Mouse (Mus musculus): ENCODE results near the gene Snrpf.

Snrpf gene

DNA sequence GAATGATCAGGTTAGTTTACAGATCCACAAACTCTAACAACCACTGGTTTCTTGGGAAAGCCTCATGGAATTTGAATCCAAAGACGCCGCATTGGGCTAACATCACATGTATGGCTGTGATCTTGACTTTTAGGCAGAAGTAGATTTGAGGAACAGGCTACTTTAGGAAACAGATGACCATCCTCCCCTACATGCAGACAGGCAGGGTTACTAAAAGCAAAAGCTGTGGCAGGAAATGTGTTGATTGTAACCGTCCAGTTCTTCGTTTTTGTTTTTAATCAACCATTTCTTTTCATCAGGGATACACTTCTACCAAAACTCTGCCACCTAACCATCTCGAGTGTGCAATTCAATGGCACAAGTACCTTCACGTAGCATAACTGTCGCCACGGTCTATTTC is 13.5 kb downstream of the Snrpf start:
- in situ Hi-C loops (cut with MboI, MseI): no loop called here

DNA sequence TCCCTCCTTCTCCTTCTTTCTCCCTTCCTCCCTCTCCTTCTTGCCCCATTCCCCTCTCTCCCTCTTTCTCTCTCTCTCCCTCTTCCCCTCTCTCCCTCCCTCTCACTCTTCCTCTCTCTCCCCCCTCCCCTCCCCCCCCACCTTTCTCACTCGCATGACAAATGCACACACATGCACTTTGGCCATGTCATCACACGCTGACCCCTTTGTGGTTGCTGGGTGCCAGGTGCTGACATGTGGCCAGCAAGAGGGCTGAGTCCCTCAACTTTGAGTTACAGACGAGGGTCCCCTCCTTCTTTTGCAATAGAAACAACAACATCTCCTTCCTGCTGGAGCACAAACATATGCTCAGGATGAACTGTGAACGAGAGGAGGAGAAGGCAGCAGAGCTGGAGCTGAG is 14.5 kb downstream of the Snrpf start:
- in situ Hi-C loops (cut with MboI, MseI): loop anchor here (25.0 kb wide), 1 partner anchor 838 kb away; no protein-coding TSS in a partner anchor

DNA sequence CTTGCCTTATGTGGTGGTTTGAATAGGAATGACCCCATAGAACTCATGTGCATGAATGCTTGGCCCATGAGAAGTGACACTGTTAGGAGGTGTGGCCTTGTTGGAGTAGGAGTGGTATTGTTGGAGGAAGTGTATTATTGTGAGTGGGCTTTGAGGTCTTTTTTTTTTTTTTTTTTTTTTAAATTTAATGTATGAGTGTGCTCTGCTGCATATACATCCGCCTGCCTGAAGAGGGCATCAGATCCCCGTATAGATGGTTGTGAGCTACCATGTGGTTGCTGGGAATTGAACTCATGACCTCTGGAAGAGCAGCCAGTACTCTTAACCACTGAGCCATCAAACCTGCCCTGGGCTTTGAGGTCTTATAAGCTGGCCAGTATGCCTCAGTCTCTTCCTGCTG is 17.3 kb downstream of the Snrpf start:
- in situ Hi-C loops (cut with MboI, MseI): loop anchor here (25.0 kb wide), 1 partner anchor 835 kb away; no protein-coding TSS in a partner anchor

DNA sequence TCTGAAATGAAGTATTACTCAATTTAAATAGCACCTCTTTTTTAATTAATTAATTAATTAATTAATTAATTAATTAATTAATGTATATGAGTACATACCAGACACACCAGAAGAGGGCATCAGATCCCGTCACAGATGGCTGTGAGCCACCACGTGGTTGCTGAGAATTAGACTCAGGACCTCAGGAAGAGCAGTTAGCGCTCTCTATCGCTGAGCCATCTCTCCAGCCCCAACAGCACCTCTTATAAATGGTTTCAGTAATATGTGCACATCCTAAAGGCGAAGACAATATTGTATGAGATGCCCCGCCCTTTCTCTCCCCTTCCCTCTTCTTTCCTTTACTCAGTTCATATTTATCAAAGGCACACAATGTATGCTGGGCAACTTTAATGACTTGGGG is 20.8 kb downstream of the Snrpf start:
- in situ Hi-C loops (cut with MboI, MseI): loop anchor here (10.0 to 25.0 kb wide), 2 partner anchors 284 to 831 kb away; no protein-coding TSS in a partner anchor

DNA sequence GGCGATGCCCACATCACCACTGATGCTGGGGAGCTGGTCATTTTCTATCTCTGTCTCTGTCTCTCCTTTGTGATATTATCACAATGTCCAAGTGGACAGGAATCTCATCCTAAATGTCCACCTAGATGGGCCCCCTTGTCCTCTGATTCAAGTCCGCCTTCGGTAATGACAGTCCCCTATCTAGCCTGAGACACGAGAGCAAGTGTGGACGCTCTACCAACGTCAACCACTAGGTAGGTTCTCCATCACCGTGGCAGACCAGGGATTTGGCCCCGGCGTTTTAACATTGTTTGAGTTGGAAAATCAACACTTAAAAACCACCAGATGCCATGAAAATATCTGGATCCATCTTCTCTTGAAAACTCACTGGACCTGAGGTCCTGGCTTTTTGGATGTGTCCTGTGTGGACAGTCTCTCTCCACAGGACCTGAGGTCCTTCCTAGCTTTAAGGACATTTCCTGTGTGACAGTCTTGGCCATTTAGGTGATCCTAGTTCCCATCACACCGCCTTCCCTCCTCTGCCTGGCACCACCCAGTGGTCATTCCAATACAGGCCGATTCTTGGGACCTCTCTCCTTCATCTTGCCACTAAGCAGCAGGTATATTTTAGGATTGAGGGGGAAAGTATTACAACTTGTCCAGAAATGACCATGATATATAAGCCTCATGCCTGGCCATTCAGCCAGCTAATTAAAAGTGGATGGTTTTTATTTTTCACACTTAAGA is 21.5 kb downstream of the Snrpf start:
- in situ Hi-C loops (cut with MboI, MseI): loop anchor here (10.0 to 25.0 kb wide), 2 partner anchors 283 to 831 kb away; no protein-coding TSS in a partner anchor

DNA sequence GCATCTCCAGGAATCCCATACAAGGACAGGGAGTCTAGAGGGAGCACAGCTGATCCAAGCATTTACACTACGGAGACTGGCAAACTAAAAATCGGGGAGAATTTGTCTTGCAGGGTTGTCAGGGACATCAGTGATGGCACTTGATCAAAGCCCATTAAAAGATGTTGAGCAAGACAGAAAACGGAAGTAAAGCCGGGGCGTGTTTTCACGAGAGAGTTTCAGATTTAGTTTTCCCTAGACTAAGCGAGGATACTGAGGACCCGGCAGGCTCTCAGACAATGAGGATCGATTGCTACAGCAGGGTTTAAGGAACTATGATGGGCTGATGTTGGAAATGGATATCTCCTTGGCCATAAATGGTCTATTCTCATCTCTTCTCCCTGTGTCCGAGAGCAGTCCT is 22.4 kb downstream of the Snrpf start:
- in situ Hi-C loops (cut with MboI, MseI): loop anchor here (10.0 to 25.0 kb wide), 2 partner anchors 282 to 830 kb away; no protein-coding TSS in a partner anchor

DNA sequence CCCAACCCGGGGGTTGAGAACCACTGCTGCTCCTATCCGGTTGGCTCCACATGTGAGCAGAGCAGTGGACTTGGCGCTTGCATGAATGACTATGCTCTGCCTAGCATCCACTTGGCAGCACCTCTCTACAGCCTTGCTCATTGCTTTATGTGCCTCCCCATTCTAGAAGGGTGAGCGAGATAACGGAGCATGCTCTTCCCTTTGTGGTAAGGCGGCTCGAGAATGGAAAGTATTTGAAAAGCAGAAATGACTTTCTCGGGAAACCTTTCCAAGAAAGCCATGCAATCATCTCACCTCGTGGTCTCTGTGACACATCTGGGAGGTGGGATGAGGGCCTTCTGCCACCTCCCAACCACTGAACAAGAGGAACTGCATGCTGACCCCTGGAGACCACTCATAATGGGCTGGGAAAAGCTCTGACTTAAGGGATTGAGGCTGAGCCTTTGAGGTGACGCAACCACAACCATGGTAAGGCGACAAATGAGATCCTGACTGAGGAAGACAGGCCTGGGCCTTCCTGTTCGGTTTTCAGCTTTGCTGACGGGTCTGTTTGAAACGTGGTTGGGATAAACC is 24.9 kb downstream of the Snrpf start:
- in situ Hi-C loops (cut with MboI, MseI): loop anchor here (10.0 to 25.0 kb wide), 2 partner anchors 280 to 827 kb away; no protein-coding TSS in a partner anchor

DNA sequence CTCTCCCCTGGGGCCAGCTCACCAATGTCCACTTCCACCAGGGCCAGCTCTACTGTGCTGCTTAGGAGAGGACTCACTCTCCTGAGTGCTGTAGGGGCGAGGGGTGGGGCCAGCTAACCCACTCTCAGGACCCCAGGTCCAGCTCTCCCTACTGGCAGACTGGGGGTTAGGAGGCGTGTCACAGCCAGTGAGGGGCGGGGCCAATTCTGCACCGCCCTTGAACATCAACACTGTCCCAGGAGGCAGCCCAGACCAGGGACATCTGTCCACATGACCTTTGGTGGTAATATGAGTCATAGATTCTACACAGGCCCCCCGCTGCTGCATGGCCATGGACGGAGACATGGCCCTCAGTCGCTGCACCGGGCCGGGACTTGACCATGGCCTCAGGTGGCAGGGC is 29.7 kb downstream of the Snrpf start:
- in situ Hi-C loops (cut with MboI, MseI): loop anchor here (10.0 to 25.0 kb wide), 2 partner anchors 275 to 822 kb away; no protein-coding TSS in a partner anchor

DNA sequence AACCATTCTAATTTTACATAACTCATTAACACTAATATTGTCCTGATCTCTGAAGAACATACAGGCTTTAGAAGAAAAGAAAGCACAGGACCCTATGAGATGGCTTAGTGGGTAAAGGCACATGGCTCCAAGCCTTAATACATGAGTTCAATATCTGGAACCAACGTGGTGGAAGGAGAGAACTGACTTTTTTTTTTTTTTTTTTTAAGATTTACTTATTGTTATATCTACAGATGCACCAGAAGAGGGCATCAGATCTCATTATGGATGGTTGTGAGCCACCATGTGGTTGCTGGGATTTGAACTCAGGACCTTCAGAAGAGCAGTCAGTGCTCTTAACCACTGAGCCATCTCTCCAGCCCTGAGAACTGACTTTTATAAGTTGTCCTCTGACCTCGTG is 31.5 kb downstream of the Snrpf start:
- in situ Hi-C loops (cut with MboI, MseI): loop anchor here (25.0 kb wide), 1 partner anchor 821 kb away; no protein-coding TSS in a partner anchor

DNA sequence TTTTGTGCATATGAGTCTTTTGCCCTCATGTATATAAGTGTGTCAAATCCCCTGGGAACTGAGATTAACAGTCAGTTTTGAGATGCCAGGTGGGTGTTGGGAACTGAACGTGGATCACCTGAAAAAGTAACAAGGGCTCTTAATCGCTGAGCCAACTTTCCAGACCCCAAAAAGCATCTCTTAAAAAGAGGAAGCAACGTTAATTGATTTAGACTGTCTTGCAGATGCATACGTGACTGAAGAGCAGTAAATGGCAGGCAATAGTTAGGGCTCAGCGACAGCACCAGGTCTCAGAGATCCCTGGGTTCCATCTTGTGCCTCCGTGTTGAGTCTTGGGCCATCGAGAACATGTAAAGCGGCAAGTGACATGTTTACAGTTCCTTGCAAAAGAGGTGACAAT is 36.9 kb downstream of the Snrpf start:
- in situ Hi-C loops (cut with MboI, MseI): loop anchor here (25.0 kb wide), 1 partner anchor 815 kb away; no protein-coding TSS in a partner anchor

DNA sequence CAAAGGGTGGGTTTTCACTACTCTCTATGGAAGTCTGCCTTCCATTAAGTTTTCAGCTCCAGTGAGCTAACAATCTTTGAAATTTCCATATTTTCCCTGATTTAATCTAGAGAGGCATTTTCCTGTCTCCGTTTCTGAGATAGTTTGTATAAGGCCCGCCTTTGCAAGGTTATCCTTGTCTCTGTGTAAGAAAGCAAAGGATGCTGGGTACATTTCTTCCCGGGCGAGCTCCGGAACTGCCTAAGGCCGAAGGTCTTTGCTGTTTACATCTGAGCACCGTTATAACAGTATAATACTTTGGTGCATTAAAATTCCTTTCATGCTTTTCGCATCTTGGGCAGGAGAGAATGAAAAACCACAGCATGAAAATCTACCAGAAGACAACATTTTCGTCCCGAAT is 39.7 kb downstream of the Snrpf start:
- in situ Hi-C loops (cut with MboI, MseI): loop anchor here (25.0 kb wide), 1 partner anchor 813 kb away; no protein-coding TSS in a partner anchor

DNA sequence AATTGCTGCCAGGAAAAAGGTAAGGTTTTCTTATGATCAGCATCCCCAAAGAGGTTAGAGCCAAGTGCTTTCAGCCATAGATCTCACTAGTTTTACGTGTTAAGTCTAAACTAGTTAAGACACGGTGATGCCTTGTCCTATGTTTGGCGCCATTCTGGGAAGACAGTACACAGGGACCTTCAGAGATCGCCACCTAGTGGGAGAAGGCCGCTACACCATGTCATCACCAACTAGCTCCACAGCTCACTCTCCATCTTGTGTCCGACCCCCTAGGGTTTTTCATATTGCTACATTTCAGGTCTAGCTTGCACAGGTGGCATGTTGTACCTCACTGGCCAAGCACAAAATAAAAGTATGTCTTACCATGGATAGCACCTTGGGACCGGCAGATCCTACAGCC is 40.5 kb downstream of the Snrpf start:
- in situ Hi-C loops (cut with MboI, MseI): no loop called here

DNA sequence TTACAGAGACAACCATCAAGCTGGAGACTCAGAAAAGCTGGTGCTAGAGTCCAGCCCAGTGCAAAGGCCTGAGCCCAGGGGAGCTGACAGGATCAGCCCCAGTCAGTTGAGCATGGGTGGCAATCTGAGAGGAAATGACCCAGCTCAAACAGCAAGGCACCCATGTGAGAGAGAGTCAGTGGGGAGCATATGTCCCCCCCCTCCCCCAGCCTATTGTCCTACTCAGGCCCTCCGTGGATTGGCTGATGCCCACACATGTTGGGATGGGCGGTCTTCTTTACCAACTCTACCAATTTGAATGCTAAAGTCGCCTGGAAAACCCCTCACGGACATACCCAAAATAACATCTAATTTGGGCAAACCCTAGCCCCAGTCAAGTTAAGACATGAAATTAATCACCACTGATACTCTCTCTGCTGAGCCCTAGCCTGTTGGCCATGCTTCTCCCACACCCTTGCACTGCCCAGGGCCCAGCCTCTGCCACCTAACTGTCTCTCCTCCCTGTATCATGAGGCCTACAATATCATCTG is 41.7 kb downstream of the Snrpf start:
- in situ Hi-C loops (cut with MboI, MseI): no loop called here

DNA sequence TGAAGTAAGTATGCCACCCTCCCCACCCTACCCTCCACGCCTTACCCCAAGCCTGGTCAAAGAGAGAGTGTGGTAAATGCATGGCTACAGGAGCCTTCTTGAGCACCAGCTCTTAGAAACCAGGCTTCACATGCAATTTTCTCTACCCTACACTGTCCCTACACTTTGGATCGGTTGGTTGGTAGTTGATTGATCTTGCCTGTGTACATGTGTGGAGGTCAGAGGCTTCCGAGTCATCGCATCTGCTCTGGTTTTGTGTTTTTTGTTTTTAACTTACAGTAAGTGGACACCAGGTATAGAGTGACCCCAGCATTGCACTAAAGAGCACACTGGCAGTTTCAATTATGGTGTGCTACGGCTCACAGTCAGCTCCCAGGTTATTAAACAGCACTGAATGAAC is 45.3 kb downstream of the Snrpf start:
- in situ Hi-C loops (cut with MboI, MseI): loop anchor here (5.0 kb wide), 1 partner anchor 492 kb away; no protein-coding TSS in a partner anchor

DNA sequence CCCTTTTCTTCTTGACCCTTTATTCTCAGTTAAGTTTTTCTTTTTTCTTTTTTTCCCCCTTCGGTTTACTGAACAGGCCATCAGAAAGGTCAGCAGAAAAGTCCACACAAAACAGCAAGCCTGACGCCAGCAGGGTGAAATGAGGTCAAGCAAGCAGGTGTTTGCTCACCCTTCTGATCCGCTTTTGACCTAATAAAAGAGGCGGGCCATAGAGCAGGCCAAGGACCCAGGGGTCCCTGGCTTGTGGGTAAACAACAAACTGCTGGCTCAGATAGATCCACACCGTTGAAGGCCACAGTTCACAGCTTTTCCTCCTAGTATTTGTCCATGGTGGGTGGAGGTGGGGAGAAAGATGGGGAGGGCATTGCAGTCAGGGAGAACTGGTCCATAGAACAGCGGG is 46.3 kb downstream of the Snrpf start:
- in situ Hi-C loops (cut with MboI, MseI): loop anchor here (5.0 kb wide), 1 partner anchor 491 kb away; no protein-coding TSS in a partner anchor

DNA sequence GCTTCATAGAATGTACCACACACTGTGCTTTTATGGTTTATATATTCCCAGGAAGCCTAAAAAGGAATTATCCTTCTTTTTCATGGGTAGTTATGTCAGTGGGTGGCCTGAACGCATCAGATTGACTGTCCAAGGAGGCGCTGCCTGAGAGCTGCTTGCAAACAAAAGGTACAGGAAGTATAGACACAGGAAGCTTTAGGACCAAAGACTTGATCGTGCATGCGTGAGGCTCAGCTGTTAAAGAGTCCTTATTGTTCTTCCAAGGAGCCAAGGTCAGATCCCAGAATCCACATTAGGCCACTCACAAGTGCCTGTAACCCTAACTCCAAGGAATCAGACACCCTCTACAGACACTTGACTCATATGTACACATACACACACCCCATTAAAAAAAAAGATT is 47.1 kb downstream of the Snrpf start:
- in situ Hi-C loops (cut with MboI, MseI): loop anchor here (5.0 kb wide), 1 partner anchor 490 kb away; no protein-coding TSS in a partner anchor

DNA sequence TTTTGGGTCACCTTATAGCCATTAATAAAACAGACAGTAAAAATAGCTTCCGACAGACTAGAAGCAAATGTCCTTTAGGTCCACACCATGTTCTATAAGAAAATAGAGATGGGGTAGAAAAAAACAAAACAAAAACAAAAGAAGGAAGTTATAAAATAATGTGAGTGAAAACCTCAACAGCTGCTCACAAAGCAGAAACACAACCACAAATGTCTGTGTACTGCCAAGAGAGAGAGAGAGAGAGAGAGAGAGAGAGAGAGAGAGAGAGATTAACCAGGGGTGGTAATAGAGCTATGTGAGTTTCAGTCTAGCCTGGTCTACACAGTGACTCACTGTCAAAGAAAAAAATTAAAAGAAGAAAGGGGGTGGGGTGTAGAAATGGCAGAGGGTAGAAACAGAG is 47.9 kb downstream of the Snrpf start:
- in situ Hi-C loops (cut with MboI, MseI): loop anchor here (5.0 kb wide), 1 partner anchor 489 kb away; no protein-coding TSS in a partner anchor

DNA sequence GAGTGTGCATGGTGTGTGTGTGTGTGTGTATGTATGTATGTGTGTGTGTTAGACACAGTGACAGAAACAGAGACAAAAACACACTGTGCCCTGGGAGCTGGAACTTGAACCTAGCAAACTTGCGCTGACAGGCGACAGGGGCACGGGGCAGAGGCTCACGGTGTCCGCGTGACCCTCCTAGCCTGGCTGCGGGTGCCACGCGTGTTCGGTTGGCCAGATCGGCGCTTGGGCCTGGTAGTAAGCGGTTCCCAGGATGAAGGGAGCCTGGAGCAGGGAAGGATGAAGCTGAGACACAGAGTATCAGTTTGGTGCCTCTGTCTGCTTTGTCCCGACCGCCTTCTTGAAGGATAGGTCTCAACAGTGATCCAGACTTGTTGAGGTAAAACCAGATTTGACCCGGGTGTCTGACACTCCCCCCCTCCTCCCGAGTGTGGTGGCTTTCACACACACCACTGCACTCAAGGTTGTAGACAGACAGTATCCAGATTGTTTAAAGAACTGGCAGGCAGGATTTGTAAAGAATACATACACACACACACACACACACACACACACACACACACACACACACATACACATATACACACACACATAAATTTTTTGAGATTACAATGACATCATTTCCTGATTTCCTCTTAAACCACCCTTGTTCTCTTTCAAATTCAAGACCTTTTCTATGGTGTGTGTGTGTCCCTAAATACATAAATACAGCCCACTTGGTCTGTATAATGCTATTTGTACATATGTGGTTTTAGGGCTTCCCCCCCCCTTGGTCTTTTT is 48.9 kb downstream of the Snrpf start, which contains the start of gene Ccdc38:
Gene Ccdc38, plus strand, starts transcription at position 202 of the 780 bp plus-strand sequence.
- in situ Hi-C loops (cut with MboI, MseI): loop anchor here (5.0 kb wide), 1 partner anchor 488 kb away; no protein-coding TSS in a partner anchor

DNA sequence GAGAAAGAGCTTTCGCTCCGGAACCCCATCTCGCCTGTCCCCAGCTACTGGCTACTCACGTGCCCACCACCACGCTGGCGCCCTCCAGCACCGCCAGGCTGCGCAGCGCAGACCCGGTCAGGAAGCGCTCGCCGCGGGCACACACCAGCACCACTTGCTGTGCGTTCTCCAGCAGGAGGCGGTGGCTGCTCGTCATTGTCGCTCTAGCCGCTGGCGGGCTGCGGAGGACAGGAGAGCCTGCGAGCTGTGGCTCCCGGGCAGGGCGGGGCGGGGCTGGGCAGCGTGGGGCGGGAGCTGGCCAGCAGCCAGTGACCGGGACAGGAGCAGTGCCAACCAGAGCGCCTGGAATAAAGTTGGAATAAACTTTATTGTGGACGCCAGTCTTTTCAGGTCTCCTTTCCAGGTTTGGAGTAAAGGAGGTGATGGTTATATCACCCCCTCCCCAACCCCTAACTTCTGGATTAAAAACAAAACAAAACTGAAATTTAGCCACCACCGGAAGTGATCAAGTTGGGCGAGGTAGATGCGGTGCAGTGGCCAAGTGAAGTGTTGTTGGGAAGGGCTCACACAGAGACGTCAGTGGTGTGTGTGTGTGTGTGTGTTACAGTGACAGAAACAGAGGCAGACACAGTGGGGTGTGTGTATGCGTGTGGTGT is 49.6 kb downstream of the Snrpf start, which contains the start of gene Amdhd1:
Gene Amdhd1, minus strand, starts transcription at position 259 of the 656 bp plus-strand sequence.
- in situ Hi-C loops (cut with MboI, MseI): loop anchor here (5.0 kb wide), 1 partner anchor 488 kb away; no protein-coding TSS in a partner anchor

DNA sequence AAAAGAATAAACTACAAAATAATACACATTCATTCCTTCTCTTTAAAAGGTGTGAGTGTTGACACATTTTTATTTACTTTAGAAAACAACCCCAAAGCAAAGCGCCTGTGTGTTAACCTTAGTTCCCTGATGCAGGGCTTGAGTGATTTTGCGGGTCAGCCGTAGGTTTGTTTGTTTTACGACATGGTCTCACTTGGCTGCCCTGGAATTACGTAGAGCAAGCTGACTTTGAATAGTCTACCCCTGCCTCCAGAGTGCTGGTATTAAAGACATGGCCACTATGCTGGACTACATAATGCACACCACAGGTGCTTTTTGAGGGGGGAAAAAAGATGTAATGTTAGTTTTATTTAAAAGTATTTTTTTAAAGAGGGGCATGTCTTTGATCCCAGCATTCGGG is 50.7 kb downstream of the Snrpf start:
- in situ Hi-C loops (cut with MboI, MseI): no loop called here

DNA sequence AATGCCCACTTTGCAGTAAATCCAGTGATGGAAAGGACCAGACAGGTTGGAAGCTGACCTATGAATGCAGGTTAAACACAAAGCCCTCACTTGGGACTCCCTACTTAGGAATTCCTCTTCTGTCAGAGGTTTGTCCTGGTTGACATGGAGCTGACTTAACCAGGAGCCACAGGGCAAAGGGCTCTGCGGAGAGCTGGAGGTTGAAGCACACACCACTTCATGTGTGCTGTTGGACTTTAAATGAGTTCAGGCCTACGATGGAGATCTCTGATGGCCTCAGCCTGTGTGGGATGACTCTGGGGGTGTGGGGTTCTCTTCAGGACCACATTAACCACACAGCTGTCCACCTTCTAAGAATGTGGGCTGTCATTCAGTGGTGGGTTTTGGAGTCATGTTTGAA is 51.2 kb downstream of the Snrpf start:
- in situ Hi-C loops (cut with MboI, MseI): no loop called here

Measured in T-helper 2 cell (primary cell).